Mouse (Mus musculus): Measurements from ENCODE around the gene Olfr524.

Gene Olfr524

GRCm38 (mm10) chr7:140205864-140206263 is at the start of gene Olfr524:
Gene Olfr524, minus strand, starts transcription at chr7:140205964.
- no peak for DNase-seq

GRCm38 (mm10) chr7:140253780-140254299 is 48.1 kb upstream of the Olfr524 start:
- no peak for DNase-seq

- no peak for DNase-seq
Measured at GRCm38 (mm10) chr7:140247216-140247615, 41.5 kb upstream of the Olfr524 start, which contains the start of gene 5830411N06Rik. Gene 5830411N06Rik, plus strand, starts transcription at chr7:140247284.

GRCm38 (mm10) chr7:140233696-140234095 is 27.9 kb upstream of the Olfr524 start:
- no peak for DNase-seq

GRCm38 (mm10) chr7:140231026-140231425 is 25.3 kb upstream of the Olfr524 start:
- DNase-seq: no peak

GRCm38 (mm10) chr7:140228476-140228875 is 22.7 kb upstream of the Olfr524 start:
- no peak for DNase-seq

GRCm38 (mm10) chr7:140224209-140224608 is 18.4 kb upstream of the Olfr524 start:
- DNase-seq: no peak

- DNase-seq: no peak
Measured at GRCm38 (mm10) chr7:140220375-140220774, 14.6 kb upstream of the Olfr524 start.

GRCm38 (mm10) chr7:140219268-140219667 is 13.5 kb upstream of the Olfr524 start:
- no peak for DNase-seq

- no peak for DNase-seq
Measured at GRCm38 (mm10) chr7:140217967-140218366, 12.2 kb upstream of the Olfr524 start, which contains the start of gene Cd163l1. Gene Cd163l1, plus strand, starts transcription at chr7:140218267.

GRCm38 (mm10) chr7:140213841-140214240 is 8.1 kb upstream of the Olfr524 start:
- DNase-seq: no peak

- peak; percentile 41 for DNase-seq
Measured at GRCm38 (mm10) chr7:140208677-140209076, 2.9 kb upstream of the Olfr524 start.

- DNase-seq: peak; percentile 36
Measured at GRCm38 (mm10) chr7:140208153-140208552, 2.4 kb upstream of the Olfr524 start.

GRCm38 (mm10) chr7:140206904-140207303 is 1.1 kb upstream of the Olfr524 start:
- no peak for DNase-seq

GRCm38 (mm10) chr7:140201090-140201489 is 4.7 kb downstream of the Olfr524 start:
- no peak for DNase-seq

- no peak for DNase-seq
Measured at GRCm38 (mm10) chr7:140196002-140196401, 9.8 kb downstream of the Olfr524 start.

- no peak for DNase-seq
Measured at GRCm38 (mm10) chr7:140194031-140194430, 11.7 kb downstream of the Olfr524 start.

- DNase-seq: no peak
Measured at GRCm38 (mm10) chr7:140192851-140193250, 12.9 kb downstream of the Olfr524 start.

GRCm38 (mm10) chr7:140192445-140192844 is 13.3 kb downstream of the Olfr524 start:
- no peak for DNase-seq

- no peak for DNase-seq
Measured at GRCm38 (mm10) chr7:140190435-140190834, 15.3 kb downstream of the Olfr524 start.

GRCm38 (mm10) chr7:140188391-140189328 is 17.1 kb downstream of the Olfr524 start:
- no peak for DNase-seq

- no peak for DNase-seq
Measured at GRCm38 (mm10) chr7:140187721-140188390, 17.9 kb downstream of the Olfr524 start.

Measured in liver (tissue).